8 mouse cellular contexts compared by ENCODE assay signal in genomic region chr1:156085770-156086169, GRCm38 (mm10). TPM values are rescaled to one million over a fixed set of nuclear protein-coding genes. Genes with fewer than 3 reads are reported as not detected.
DNase-seq lines count a peak whose midpoint lies in the region; ATAC-seq lines count a peak whose summit lies in the region.

No protein-coding gene starts in this region.

- no peaks in the 10 kb centered on the region for H3K27me3 ChIP-seq in heart, embryonic 11.5 days (ENCODE audit: control insufficient read depth, insufficient read depth, low read length)
- H3K27me3 ChIP-seq in forebrain, embryonic 15.5 days = no peaks in the 10 kb centered on the region
- no peaks in the 10 kb centered on the region for H3K27me3 ChIP-seq in midbrain, embryonic 14.5 days (ENCODE audit: control insufficient read depth, insufficient read depth, low read length)

- H3K36me3 ChIP-seq in heart, embryonic 11.5 days (ENCODE audit: control insufficient read depth, insufficient read depth, low read length) = no peaks in the 10 kb centered on the region
- H3K36me3 ChIP-seq in forebrain, embryonic 15.5 days = no peaks in the 10 kb centered on the region
- no peaks in the 10 kb centered on the region for H3K36me3 ChIP-seq in midbrain, embryonic 14.5 days (ENCODE audit: control insufficient read depth, insufficient read depth, low read length)

- ATAC-seq in heart, embryonic 11.5 days (replicated peaks; ENCODE audit: insufficient number of reproducible peaks, low FRiP score, low TSS enrichment) = no peak
- peak; percentile 70; the same call in 1 of the 2 replicates for ATAC-seq in forebrain, embryonic 15.5 days (replicated peaks)
- peak; percentile 60; the same call in 1 of the 2 replicates for ATAC-seq in midbrain, embryonic 14.5 days (ENCODE audit: low FRiP score, low TSS enrichment)

- WGBS in heart, embryonic 11.5 days (ENCODE audit: insufficient replicate concordance) = 50% methylated on average over 5 of the region's 5 CpGs
- WGBS in forebrain, embryonic 15.5 days = 56% methylated on average over 5 of the region's 5 CpGs
- WGBS in midbrain, embryonic 14.5 days = 58% methylated on average over 5 of the region's 5 CpGs

- DNase-seq in heart, adult 18-20 months = peak; percentile 18 to 59
- DNase-seq in B cell, adult 2 months = peak; percentile 43 to 47
- DNase-seq in c-Kit-positive CD71-positive TER-119-negative erythroid progenitor cells, embryonic 14.5 days (ENCODE audit: low read depth) = peak; percentile 53
- peak; percentile 25 for DNase-seq in kidney, postnatal 10 days
- peak; percentile 90 for DNase-seq in midbrain, embryonic 14.5 days
- DNase-seq in urinary bladder, postnatal 25 days (ENCODE audit: low spot score) = no peak

- H3K9ac ChIP-seq in heart, embryonic 11.5 days (ENCODE audit: low read depth, low read length) = no peak overlapping the region
- no peak overlapping the region for H3K9ac ChIP-seq in forebrain, embryonic 15.5 days (replicated peaks)
- H3K9ac ChIP-seq in midbrain, embryonic 14.5 days (replicated peaks; ENCODE audit: low read length) = no peak overlapping the region

- no peak overlapping the region for H3K4me3 ChIP-seq in heart, embryonic 11.5 days (ENCODE audit: low read depth, low read length)
- no peak overlapping the region for H3K4me3 ChIP-seq in forebrain, embryonic 15.5 days
- H3K4me3 ChIP-seq in midbrain, embryonic 14.5 days (replicated peaks; ENCODE audit: low read depth, low read length) = no peak overlapping the region

- H3K4me1 ChIP-seq in heart, embryonic 11.5 days (ENCODE audit: control insufficient read depth, insufficient read depth, low read length) = no peaks in the 10 kb centered on the region; the same call in 1 of the 2 replicates
- no peaks in the 10 kb centered on the region for H3K4me1 ChIP-seq in forebrain, embryonic 15.5 days
- H3K4me1 ChIP-seq in midbrain, embryonic 14.5 days (ENCODE audit: control insufficient read depth, insufficient read depth, low read length) = no peaks in the 10 kb centered on the region

- H3K9me3 ChIP-seq in heart, embryonic 11.5 days (replicated peaks; ENCODE audit: control insufficient read depth, low read length) = no peaks in the 10 kb centered on the region
- H3K9me3 ChIP-seq in forebrain, embryonic 15.5 days = no peaks in the 10 kb centered on the region
- H3K9me3 ChIP-seq in midbrain, embryonic 14.5 days (ENCODE audit: control insufficient read depth, low read length) = no peaks in the 10 kb centered on the region

- H3K4me2 ChIP-seq in heart, embryonic 11.5 days = no peak overlapping the region
- H3K4me2 ChIP-seq in forebrain, embryonic 15.5 days (replicated peaks) = no peak overlapping the region
- H3K4me2 ChIP-seq in midbrain, embryonic 14.5 days (ENCODE audit: low read length) = no peak overlapping the region

- no peak overlapping the region for H3K27ac ChIP-seq in heart, embryonic 11.5 days (ENCODE audit: low read depth, low read length)
- no peak overlapping the region for H3K27ac ChIP-seq in forebrain, embryonic 15.5 days (replicated peaks)
- no peak overlapping the region for H3K27ac ChIP-seq in midbrain, embryonic 14.5 days (replicated peaks; ENCODE audit: low read depth, low read length)

RNA-seq across cellular contexts. Expression of gene Tor1aip1, which starts 49.5 kb away (rescaled TPM):
- 10 to 100 TPM; 87.1 to 94.0 TPM for total RNA-seq in heart, adult 18-20 months (2021)
- polyA plus RNA-seq in heart, embryonic 11.5 days (2014; fragmentation: Nextera tagmentation; extraction: Ambion mirVana) = 30.5 and 37.6 TPM in 2 replicates
- polyA plus RNA-seq in forebrain, embryonic 15.5 days (2015; fragmentation: Nextera tagmentation; extraction: Ambion mirVana) = 24.9 and 25.2 TPM in 2 replicates
- 19.0 and 21.5 TPM in 2 replicates for polyA plus RNA-seq in midbrain, embryonic 14.5 days (2014; fragmentation: Nextera tagmentation; extraction: Ambion mirVana)

RNA-seq across cellular contexts. Expression of gene Tor1aip2, which starts 50.6 kb away (rescaled TPM):
- 10 to 100 TPM; 39.4 to 42.6 TPM for total RNA-seq in heart, adult 18-20 months (2021)
- 103 and 105 TPM in 2 replicates for polyA plus RNA-seq in heart, embryonic 11.5 days (2014; fragmentation: Nextera tagmentation; extraction: Ambion mirVana)
- polyA plus RNA-seq in forebrain, embryonic 15.5 days (2015; fragmentation: Nextera tagmentation; extraction: Ambion mirVana) = 69.7 and 73.6 TPM in 2 replicates
- 64.8 and 78.1 TPM in 2 replicates for polyA plus RNA-seq in midbrain, embryonic 14.5 days (2014; fragmentation: Nextera tagmentation; extraction: Ambion mirVana)
